Mouse (Mus musculus) forebrain, embryonic 16.5 days (tissue): ENCODE measurements around the gene Spns3. TPM values are rescaled to one million over a fixed set of nuclear protein-coding genes. Genes with fewer than 3 reads are reported as not detected.

Experiments used
- ATAC-seq: fragments of 200-750 bp; cut with Nextera tagmentation; 2 replicates; pipeline ENCODE4 v1.8.0; 2017; ENCODE audit warnings: mild to moderate bottlenecking, moderate library complexity
- H3K27ac ChIP-seq: fragments of 300-500 bp; sonication (generic); 2 replicates; pipeline ENCODE4 v1.5.1; 2014; ENCODE audit warnings: low read length, control low read depth
- H3K27me3 ChIP-seq: fragments of 300-500 bp; sonication (generic); replicated peaks from 2 replicates; pipeline ENCODE4 v1.6.1; 2014; ENCODE audit warnings: low read length; ENCODE audit not compliant: control insufficient read depth, insufficient read depth
- H3K36me3 ChIP-seq: fragments of 300-500 bp; sonication (generic); 2 replicates; pipeline ENCODE4 v1.6.1; 2014; ENCODE audit not compliant: control insufficient read depth, insufficient read depth
- H3K4me1 ChIP-seq: fragments of 300-500 bp; sonication (generic); replicated peaks from 2 replicates; pipeline ENCODE4 v1.6.1; 2014; ENCODE audit warnings: low read length; ENCODE audit not compliant: control insufficient read depth, insufficient read depth
- H3K4me2 ChIP-seq: fragments of 300-500 bp; sonication (generic); 2 replicates; pipeline ENCODE4 v1.6.1; 2014; ENCODE audit warnings: mild to moderate bottlenecking, low read length, control low read depth
- H3K4me3 ChIP-seq: fragments of 300-500 bp; sonication (generic); replicated peaks from 2 replicates; pipeline ENCODE4 v1.5.1; 2014; ENCODE audit warnings: mild to moderate bottlenecking, low read length, control low read depth
- H3K9ac ChIP-seq: fragments of 300-500 bp; sonication (generic); replicated peaks from 2 replicates; pipeline ENCODE4 v1.6.1; 2014; ENCODE audit warnings: low read depth, low read length, control low read depth
- H3K9me3 ChIP-seq: fragments of 300-500 bp; sonication (generic); 2 replicates; pipeline ENCODE4 v1.6.1; 2016; ENCODE audit warnings: low read length; ENCODE audit not compliant: control insufficient read depth
- WGBS: fragments of 180-500 bp; shearing (Covaris S2); extraction: QIAGEN DNeasy Blood & Tissue Kit; methylation state at CpG from one replicate; pipeline ENCODE4 v1.1.7; 2014; 5-methylcytosine and 5-hydroxymethylcytosine counted together
- polyA plus RNA-seq: library from polyadenylated mRNA; unstranded; fragments of >200 nt; fragmentation: Nextera tagmentation; extraction: Ambion mirVana; gene quantifications from 2 replicates; pipeline ENCODE4 v1.2.1, GENCODE M21; 2015

Spns3 gene
- polyA plus RNA-seq, 1 experiment from 2014 or later: not detected

DNA sequence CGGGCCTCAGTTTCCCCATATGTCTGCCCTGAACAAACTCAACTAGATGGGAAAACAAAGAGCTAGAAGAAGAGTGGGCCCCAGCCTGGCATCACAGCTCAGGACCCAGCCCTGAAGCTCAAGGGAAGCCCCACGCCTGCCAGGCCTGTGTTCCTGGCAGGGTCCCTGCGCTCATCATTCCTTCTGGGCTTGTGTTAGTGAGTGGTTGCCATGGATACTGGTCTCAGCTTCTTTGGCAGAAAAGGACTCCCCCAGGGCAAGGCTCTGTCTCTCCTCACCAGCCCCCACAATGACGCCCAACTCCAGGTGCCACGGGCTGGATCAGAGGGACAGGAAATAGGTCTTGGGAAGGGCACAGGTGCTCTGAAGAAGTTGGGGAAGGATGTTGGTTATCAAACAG, 65.1 kb downstream of the Spns3 start:
- Histone ChIP-seq H3K4me2 (no peak overlapping the region), H3K27me3 (no peaks in the 10 kb centered on the region), H3K9me3 (no peaks in the 10 kb centered on the region), H3K27ac (peak overlapping the region; percentile 11; the same call in 1 of the 2 replicates), H3K9ac (no peak overlapping the region), H3K4me3 (no peak overlapping the region), H3K4me1 (peaks cover 29% of the 10 kb centered on the region), H3K36me3 (no peaks in the 10 kb centered on the region)
- 29% methylated on average over 5 of the region's 5 CpGs for WGBS
- ATAC-seq: 0 out of 2 replicates have a peak, but pooled peaks have one; percentile 9

DNA sequence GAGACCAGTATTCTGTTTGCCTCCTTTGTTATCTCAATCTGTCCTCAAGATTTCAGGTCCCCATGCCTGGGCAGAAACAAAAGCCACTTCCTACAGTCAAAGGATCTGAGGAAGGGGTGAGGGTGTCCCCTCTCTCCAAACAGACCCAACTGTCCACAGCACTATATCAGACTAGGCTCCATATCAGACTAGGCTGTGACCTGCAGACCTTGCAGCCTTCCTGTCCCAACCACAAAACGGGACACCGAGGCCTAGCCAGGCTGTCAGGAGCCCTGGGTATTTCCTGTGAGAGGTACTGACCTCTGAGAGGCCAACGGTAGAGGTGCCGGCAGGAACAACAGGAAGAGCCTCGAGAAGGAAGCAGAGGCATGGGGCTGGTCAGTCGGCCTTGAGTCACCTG, 65.8 kb downstream of the Spns3 start:
- no peak for ATAC-seq
- no peaks in the 10 kb centered on the region for H3K9me3 ChIP-seq
- H3K4me3 ChIP-seq: no peak overlapping the region
- H3K36me3 ChIP-seq: no peaks in the 10 kb centered on the region
- peaks cover 27% of the 10 kb centered on the region for H3K4me1 ChIP-seq
- 77% methylated on average over 6 of the region's 6 CpGs for whole genome bisulfite sequencing
- H3K9ac ChIP-seq: no peak overlapping the region
- no peak overlapping the region for H3K27ac ChIP-seq
- no peaks in the 10 kb centered on the region for H3K27me3 ChIP-seq
- H3K4me2 ChIP-seq: no peak overlapping the region

DNA sequence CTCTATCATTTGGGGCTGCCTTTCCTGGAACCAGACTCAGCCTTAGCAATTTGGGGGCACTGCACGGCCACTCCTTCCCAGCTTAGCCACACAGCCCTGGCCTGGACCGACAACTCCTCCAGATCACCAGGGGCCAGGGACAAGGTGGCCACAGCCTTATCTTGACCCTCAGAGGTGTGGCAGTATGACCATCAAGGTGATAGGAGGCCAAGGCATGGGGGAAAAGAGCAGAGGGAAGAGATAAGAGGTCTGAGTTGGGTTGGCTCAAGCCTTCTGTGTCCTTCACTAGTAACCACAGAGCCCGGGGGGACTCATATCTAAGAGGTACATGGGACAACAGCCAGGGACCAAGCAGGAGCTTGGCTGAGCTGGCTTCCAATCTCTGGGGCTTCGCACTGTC, 68.4 kb downstream of the Spns3 start:
- H3K4me3 ChIP-seq: no peak overlapping the region
- H3K4me2 ChIP-seq: no peak overlapping the region
- H3K9me3 ChIP-seq: no peaks in the 10 kb centered on the region
- H3K27ac ChIP-seq: no peak overlapping the region
- WGBS: 89% methylated on average over 4 of the region's 4 CpGs
- H3K27me3 ChIP-seq: no peaks in the 10 kb centered on the region
- no peaks in the 10 kb centered on the region for H3K36me3 ChIP-seq
- no peak for ATAC-seq
- no peak overlapping the region for H3K9ac ChIP-seq
- peaks cover 18% of the 10 kb centered on the region for H3K4me1 ChIP-seq

DNA sequence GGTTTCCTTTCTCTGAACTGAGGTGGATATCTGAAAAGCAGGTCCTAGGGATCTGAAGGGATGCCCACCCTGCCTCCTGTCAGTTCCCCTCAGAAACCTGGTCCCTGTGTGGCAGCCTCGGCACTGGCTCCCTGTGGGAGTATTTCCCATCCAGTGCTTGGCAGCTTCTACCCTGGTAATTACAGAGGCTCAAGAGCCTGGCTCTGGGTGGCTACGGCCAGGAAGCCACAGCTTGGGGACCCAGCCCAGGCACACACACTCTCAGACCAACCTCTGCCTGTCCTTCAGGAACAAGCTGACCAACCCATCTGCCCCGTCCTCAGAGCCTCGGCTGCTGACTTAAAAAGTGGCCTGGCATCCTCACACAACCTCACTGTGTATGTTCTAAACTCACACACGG, 69.0 kb downstream of the Spns3 start:
- Histone ChIP-seq H3K9ac (no peak overlapping the region), H3K4me1 (peaks cover 16% of the 10 kb centered on the region), H3K36me3 (no peaks in the 10 kb centered on the region), H3K9me3 (no peaks in the 10 kb centered on the region), H3K4me3 (no peak overlapping the region), H3K27me3 (no peaks in the 10 kb centered on the region), H3K27ac (no peak overlapping the region), H3K4me2 (no peak overlapping the region)
- WGBS: 85% methylated on average over 5 of the region's 5 CpGs
- no peak for ATAC-seq

DNA sequence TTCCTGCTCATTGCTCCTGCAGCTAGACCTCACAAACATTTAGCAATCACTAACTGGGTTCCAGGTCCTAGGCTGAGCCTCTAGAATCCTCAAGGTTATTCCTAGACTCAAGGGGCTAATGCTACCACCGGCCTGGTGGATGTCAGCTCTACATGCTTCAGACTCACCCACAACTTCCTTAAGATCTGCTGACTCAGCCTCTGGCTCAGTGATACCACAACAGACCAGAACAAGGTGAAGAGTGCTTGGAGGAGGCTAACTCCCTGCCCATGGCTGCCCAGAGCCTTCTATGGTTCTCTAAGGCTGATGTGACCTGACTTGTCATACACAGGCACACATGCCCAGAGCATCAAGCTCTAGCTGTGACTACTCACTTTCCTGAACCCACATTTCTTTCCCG, 70.8 kb downstream of the Spns3 start:
- WGBS: 87% methylated on average over 2 of the region's 2 CpGs

DNA sequence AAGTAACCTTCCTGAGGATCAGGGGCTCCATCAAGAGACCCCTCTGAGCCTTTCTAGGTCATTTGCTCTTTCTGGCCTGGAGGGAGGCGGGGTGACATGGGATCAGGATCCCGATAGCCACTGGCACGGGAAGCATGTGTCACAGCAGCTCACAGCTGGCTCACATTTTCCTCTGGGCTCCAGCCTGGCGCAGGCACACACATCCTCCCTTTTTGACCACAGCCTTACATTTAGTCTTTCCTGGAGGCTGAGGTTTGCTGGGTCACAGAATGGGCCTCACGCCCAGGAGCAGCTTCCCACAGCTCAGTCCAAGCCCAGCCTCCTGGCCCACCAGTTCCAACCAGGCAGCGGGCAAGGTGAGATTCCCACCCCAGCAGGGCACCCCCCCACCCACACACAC, 72.1 kb downstream of the Spns3 start:
- no peak overlapping the region for H3K9ac ChIP-seq
- no peak overlapping the region for H3K4me3 ChIP-seq
- WGBS: 76% methylated on average over 6 of the region's 6 CpGs
- ATAC-seq: no peak
- H3K9me3 ChIP-seq: no peaks in the 10 kb centered on the region
- H3K27me3 ChIP-seq: no peaks in the 10 kb centered on the region
- no peaks in the 10 kb centered on the region for H3K36me3 ChIP-seq
- H3K4me1 ChIP-seq: no peaks in the 10 kb centered on the region; the same call in 1 of the 2 replicates
- H3K27ac ChIP-seq: no peak overlapping the region
- no peak overlapping the region for H3K4me2 ChIP-seq

More for the DNA sequence above, 70.8 kb downstream of the Spns3 start:
- no peak for ATAC-seq
- Histone ChIP-seq H3K27me3 (no peaks in the 10 kb centered on the region), H3K4me2 (no peak overlapping the region), H3K27ac (no peak overlapping the region), H3K4me1 (no peaks in the 10 kb centered on the region; the same call in 1 of the 2 replicates), H3K36me3 (no peaks in the 10 kb centered on the region), H3K9ac (no peak overlapping the region), H3K9me3 (no peaks in the 10 kb centered on the region), H3K4me3 (no peak overlapping the region)

DNA sequence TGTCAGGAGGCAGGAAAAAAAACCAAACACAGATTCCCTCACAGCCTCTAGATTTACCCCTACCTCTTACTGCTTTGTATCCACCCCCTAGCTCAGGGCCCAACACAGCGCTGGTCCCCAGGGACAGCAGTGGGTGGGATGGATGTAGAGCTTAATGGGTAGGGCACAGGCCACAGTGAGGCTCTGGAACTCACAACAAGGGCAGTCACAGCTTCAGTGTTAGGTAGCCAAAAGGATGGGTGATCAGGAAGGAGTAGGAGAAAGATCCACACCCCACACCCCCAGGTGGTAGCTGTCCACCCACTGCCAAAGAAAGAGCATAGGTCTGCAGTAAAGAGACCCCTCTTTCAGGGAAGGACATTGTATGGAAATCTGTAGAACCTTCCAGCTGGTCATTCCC, 72.7 kb downstream of the Spns3 start:
- Histone ChIP-seq H3K4me2 (no peak overlapping the region), H3K9me3 (no peaks in the 10 kb centered on the region), H3K9ac (no peak overlapping the region), H3K27ac (no peak overlapping the region), H3K36me3 (no peaks in the 10 kb centered on the region), H3K4me1 (no peaks in the 10 kb centered on the region; the same call in 1 of the 2 replicates), H3K27me3 (no peaks in the 10 kb centered on the region), H3K4me3 (no peak overlapping the region)
- 79% methylated on average over 1 of the region's 1 CpGs for WGBS
- no peak for ATAC-seq

DNA sequence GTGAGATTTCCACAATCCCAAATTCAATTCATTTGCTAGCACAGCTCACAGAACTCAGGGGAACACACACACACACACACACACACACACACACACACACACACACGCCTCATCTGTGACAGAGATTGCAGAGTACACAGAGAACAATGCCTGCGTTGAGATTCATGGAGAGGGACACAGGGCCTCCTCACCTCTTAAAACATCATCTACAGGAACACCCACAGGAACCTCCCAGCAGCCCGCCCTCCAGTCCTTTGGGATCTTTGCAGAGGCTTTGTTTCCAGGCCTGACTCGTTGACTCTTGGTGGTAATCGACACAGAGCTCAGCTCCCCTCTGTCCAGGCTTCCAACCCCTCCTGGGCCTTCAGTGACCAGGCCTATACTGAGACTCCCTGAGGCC, 73.1 kb downstream of the Spns3 start:
- no peak overlapping the region for H3K4me2 ChIP-seq
- H3K27ac ChIP-seq: no peak overlapping the region
- no peak for ATAC-seq
- H3K36me3 ChIP-seq: no peaks in the 10 kb centered on the region
- 47% methylated on average over 5 of the region's 5 CpGs for WGBS
- no peak overlapping the region for H3K9ac ChIP-seq
- H3K4me3 ChIP-seq: no peak overlapping the region
- no peaks in the 10 kb centered on the region for H3K9me3 ChIP-seq
- H3K4me1 ChIP-seq: no peaks in the 10 kb centered on the region; the same call in 1 of the 2 replicates
- no peaks in the 10 kb centered on the region for H3K27me3 ChIP-seq

DNA sequence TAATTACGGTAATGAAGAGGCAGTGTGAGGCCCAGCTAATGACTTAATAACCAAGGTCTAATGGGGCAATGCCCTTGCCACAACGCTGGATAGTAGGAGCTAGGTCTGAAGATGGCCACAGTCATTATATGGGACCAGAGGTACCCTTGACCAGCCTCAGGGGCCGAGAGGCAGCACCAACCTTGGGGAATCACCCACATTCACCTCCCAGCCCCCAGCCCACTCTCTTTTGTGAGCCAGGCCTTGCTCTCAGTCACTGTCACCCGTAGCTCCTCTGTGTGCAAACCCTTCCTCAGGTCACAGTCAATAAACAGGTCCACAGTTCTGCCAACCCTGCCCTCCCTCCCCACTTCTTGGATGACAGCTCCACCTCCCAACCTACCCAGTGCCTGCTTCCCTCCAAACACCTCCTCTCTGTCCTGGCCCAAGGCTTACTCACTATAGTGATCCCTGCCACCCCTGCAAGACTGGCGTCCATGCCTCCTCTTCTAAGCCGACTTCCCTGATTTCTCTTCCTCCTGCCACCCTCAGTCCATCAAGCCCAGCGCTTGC, 74.2 kb downstream of the Spns3 start:
- Histone ChIP-seq H3K27me3 (no peaks in the 10 kb centered on the region), H3K9me3 (no peaks in the 10 kb centered on the region), H3K9ac (no peak overlapping the region), H3K4me1 (no peaks in the 10 kb centered on the region; the same call in 1 of the 2 replicates), H3K27ac (no peak overlapping the region), H3K36me3 (no peaks in the 10 kb centered on the region), H3K4me3 (no peak overlapping the region), H3K4me2 (no peak overlapping the region)
- 74% methylated on average over 7 of the region's 7 CpGs for WGBS
- ATAC-seq: no peak

DNA sequence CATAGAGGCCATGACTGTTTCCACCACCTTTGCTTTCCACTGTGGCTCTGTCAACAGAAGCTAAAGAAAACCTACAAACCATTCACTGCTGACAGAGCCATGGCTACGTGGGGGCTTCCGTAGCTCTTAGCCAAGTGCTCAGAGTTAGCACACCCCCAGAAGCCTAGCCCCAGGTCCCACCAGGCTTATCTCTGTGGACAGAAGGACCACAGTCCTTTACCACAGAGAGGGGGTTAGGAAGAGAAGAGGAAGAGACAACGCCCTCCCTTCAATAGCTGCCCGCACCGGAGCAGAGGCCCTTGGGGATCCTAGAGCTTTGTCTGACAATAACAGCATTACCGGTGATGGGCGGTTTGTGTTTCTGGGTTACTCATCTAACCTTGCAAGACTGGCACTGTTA, 74.9 kb downstream of the Spns3 start:
- Histone ChIP-seq H3K4me3 (no peak overlapping the region), H3K9ac (no peak overlapping the region), H3K9me3 (no peaks in the 10 kb centered on the region), H3K27me3 (no peaks in the 10 kb centered on the region), H3K4me2 (no peak overlapping the region), H3K4me1 (no peaks in the 10 kb centered on the region; the same call in 1 of the 2 replicates), H3K27ac (no peak overlapping the region), H3K36me3 (no peaks in the 10 kb centered on the region)
- 88% methylated on average over 7 of the region's 7 CpGs for WGBS
- no peak for ATAC-seq
